Mouse (Mus musculus) forebrain, embryonic 11.5 days (tissue): ENCODE data around the gene Gm45140. TPM values are rescaled to one million over a fixed set of nuclear protein-coding genes. Genes with fewer than 3 reads are reported as not detected.
"Not testable (repeated sequence)": the region's sequence is repeated elsewhere in the genome, so short reads cannot be mapped to it uniquely, and the experiment has no call there.

Source experiments
- ATAC-seq: fragments of 200-750 bp; cut with Nextera tagmentation; replicated peaks from 2 replicates; pipeline ENCODE4 v1.8.0; 2017; ENCODE audit warnings: moderate TSS enrichment; ENCODE audit not compliant: low FRiP score
- DNase-seq: peaks from one replicate; pipeline ENCODE4 v3.0.0-alpha.2; 2017; ENCODE audit warnings: low spot score
- H3K27ac ChIP-seq: fragments of 300-500 bp; sonication (generic); 2 replicates; pipeline ENCODE4 v1.5.1; 2014; ENCODE audit warnings: low read depth, low read length
- H3K27me3 ChIP-seq: fragments of 300-500 bp; sonication (generic); 2 replicates; pipeline ENCODE4 v1.6.1; 2014; ENCODE audit warnings: mild to moderate bottlenecking, low read length, mixed read lengths; ENCODE audit not compliant: control insufficient read depth, insufficient read depth
- H3K36me3 ChIP-seq: fragments of 300-500 bp; sonication (generic); 2 replicates; pipeline ENCODE4 v1.6.1; 2014; ENCODE audit warnings: mild to moderate bottlenecking, low read length, moderate library complexity, mixed read lengths; ENCODE audit not compliant: control insufficient read depth, insufficient read depth
- H3K4me1 ChIP-seq: fragments of 300-500 bp; sonication (generic); replicated peaks from 2 replicates; pipeline ENCODE4 v1.6.1; 2014; ENCODE audit warnings: low read length, mixed read lengths; ENCODE audit not compliant: control insufficient read depth, insufficient read depth
- H3K4me2 ChIP-seq: fragments of 300-500 bp; sonication (generic); 2 replicates; pipeline ENCODE4 v1.6.1; 2014; ENCODE audit warnings: low read depth, mild to moderate bottlenecking, low read length, moderate library complexity, mixed read lengths; ENCODE audit not compliant: severe bottlenecking
- H3K4me3 ChIP-seq: fragments of 300-500 bp; sonication (generic); 2 replicates; pipeline ENCODE4 v1.5.1; 2014; ENCODE audit warnings: low read depth, low read length
- H3K9ac ChIP-seq: fragments of 300-500 bp; sonication (generic); 2 replicates; pipeline ENCODE4 v1.6.1; 2014; ENCODE audit warnings: low read length
- H3K9me3 ChIP-seq: fragments of 300-500 bp; sonication (generic); 2 replicates; pipeline ENCODE4 v1.6.1; 2016; ENCODE audit warnings: low read length, mixed read lengths; ENCODE audit not compliant: control insufficient read depth
- WGBS: fragments of 180-500 bp; shearing (Covaris S2); extraction: QIAGEN DNeasy Blood & Tissue Kit; methylation state at CpG from one replicate; pipeline ENCODE4 v1.1.7; 2014; 5-methylcytosine and 5-hydroxymethylcytosine counted together
- polyA plus RNA-seq: library from polyadenylated mRNA; unstranded; fragments of >200 nt; fragmentation: Nextera tagmentation; extraction: Ambion mirVana; gene quantifications from 2 replicates; pipeline ENCODE4 v1.2.1, GENCODE M21; 2014

Gene Gm45140
- polyA plus RNA-seq, 1 experiment from 2014 or later, result 5.0 TPM

- not testable (repeated sequence) for ATAC-seq, H3K9me3 ChIP-seq, H3K9ac ChIP-seq, H3K27ac ChIP-seq, H3K27me3 ChIP-seq, H3K4me2 ChIP-seq, H3K4me1 ChIP-seq, H3K36me3 ChIP-seq, H3K4me3 ChIP-seq
- 97% methylated on average over 2 of the region's 2 CpGs for WGBS
- DNase-seq, result peak; percentile 27
Observed at GRCm38 (mm10) chr6:87764296-87764695, 71.3 kb downstream of the Gm45140 start.

DNA sequence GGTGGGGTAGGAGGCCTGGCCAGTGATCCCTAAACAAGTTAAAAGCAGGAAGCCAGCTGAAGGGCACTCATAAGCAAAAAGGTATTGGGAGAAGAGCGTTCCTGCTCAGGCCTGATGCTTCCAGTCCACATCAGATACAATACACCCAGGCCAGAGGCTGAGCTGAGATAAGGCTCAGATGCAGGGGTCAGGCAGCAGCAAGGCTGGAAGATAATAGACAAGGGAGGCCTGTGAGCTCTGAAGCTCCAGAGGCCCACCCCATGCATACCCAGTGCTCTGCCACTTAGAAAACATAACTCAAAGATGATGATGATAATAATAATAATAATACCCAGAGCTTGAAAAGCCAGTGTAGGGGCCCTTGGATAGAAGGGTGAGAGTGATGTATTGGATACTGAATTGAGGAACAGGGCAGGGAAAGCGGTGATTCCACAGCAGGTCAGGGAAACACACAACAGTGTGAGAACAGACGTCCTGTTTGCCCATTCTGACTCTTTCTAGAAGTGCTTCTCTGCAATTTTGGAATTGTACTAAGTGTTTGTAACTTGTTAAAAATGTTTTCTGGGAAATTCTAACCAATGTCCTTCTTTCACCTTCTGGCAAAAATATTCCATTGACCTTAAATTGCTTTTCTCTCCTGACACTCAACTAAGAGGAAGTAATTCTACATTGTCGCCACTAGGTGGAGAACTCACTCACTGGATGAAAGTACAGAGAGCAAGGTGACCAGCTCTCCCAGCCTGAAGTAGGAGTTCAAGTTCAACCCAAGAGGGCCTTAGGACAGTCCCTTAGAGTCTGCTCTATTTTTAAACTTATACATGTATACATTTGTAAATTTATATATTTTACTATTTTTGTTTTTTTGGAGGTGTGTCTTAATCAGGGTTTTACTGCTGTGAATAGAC, 72.0 kb downstream of the Gm45140 start:
- H3K27ac ChIP-seq, result no peak overlapping the region
- H3K27me3 ChIP-seq, result no peaks in the 10 kb centered on the region
- H3K4me2 ChIP-seq, result no peak overlapping the region
- H3K9me3 ChIP-seq, result no peaks in the 10 kb centered on the region
- H3K4me3 ChIP-seq, result no peak overlapping the region
- no peaks in the 10 kb centered on the region for H3K4me1 ChIP-seq
- DNase-seq, result peak; percentile 46
- no peak for ATAC-seq
- H3K36me3 ChIP-seq, result no peaks in the 10 kb centered on the region
- 67% methylated on average over 4 of the region's 4 CpGs for WGBS
- no peak overlapping the region for H3K9ac ChIP-seq

- DNase-seq (peak; percentile 30), ATAC-seq (no peak)
- H3K9me3 ChIP-seq, result no peaks in the 10 kb centered on the region
- 88% methylated on average over 5 of the region's 5 CpGs for WGBS
- H3K4me1 ChIP-seq, result no peaks in the 10 kb centered on the region
- no peak overlapping the region for H3K4me3 ChIP-seq
- H3K4me2 ChIP-seq, result no peak overlapping the region
- H3K27me3 ChIP-seq, result no peaks in the 10 kb centered on the region
- no peak overlapping the region for H3K9ac ChIP-seq
- no peak overlapping the region for H3K27ac ChIP-seq
- no peaks in the 10 kb centered on the region for H3K36me3 ChIP-seq
Observed at GRCm38 (mm10) chr6:87762161-87762560, 73.4 kb downstream of the Gm45140 start.

- Histone ChIP-seq H3K27ac (no peak overlapping the region), H3K4me1 (no peaks in the 10 kb centered on the region), H3K36me3 (no peaks in the 10 kb centered on the region), H3K27me3 (no peaks in the 10 kb centered on the region), H3K4me2 (no peak overlapping the region), H3K4me3 (no peak overlapping the region), H3K9me3 (no peaks in the 10 kb centered on the region), H3K9ac (no peak overlapping the region)
- DNase-seq (peak; percentile 36), ATAC-seq (no peak)
- WGBS, result 84% methylated on average over 3 of the region's 3 CpGs
Observed at GRCm38 (mm10) chr6:87759850-87760249, 75.7 kb downstream of the Gm45140 start.

DNA sequence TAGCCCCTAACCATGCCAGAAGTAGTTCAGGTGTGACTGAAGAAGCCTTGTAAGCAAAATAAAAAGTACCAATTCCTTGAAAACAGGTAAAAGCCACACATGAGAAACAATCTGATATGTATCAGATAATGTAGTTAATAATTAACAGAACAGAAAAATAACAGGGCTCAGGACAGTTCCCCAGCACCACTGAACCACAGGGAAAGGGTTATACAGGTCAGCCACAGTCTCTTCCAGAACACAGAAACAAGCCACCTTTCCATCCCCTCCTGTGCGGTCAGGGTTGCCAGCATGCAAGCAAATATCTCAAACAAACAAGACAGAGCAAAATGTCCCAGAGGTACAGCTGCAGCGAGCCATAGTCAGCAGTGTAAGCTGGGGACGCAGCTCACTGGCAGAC, 76.2 kb downstream of the Gm45140 start:
- no peak overlapping the region for H3K27ac ChIP-seq
- H3K9ac ChIP-seq, result no peak overlapping the region
- H3K27me3 ChIP-seq, result no peaks in the 10 kb centered on the region
- WGBS, result 85% methylated on average over 3 of the region's 3 CpGs
- no peak overlapping the region for H3K4me3 ChIP-seq
- H3K9me3 ChIP-seq, result no peaks in the 10 kb centered on the region
- H3K4me2 ChIP-seq, result no peak overlapping the region
- peak; percentile 43 for DNase-seq
- no peaks in the 10 kb centered on the region for H3K36me3 ChIP-seq
- ATAC-seq, result no peak
- H3K4me1 ChIP-seq, result no peaks in the 10 kb centered on the region

DNA sequence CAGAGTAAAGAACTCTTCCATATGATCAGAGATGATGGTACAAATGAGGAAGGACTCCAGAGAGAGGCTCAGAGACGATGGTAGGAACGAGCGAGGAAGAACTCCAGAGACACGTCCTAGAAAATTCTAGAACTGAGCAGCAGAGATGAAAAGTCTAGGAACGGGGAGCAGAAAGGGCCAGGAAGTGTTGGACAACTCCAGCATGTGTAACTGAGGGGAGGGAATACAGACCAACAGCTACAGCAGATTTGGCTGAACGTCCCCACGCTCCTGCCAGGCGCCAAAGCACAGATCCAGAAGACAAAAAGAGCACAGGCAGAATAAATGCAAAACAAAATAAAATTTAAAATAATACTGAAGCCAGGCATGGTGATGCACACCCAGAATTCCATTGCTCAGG, 78.7 kb downstream of the Gm45140 start:
- ATAC-seq, result no peak

GRCm38 (mm10) chr6:87755196-87755595, 80.4 kb downstream of the Gm45140 start:
- Histone ChIP-seq H3K4me3 (no peak overlapping the region), H3K4me2 (no peak overlapping the region), H3K4me1 (no peaks in the 10 kb centered on the region), H3K27ac (no peak overlapping the region), H3K9ac (no peak overlapping the region), H3K27me3 (no peaks in the 10 kb centered on the region), H3K36me3 (no peaks in the 10 kb centered on the region), H3K9me3 (no peaks in the 10 kb centered on the region)
- peak; percentile 33 for DNase-seq
- 94% methylated on average over 4 of the region's 4 CpGs for WGBS
- no peak for ATAC-seq

More for the DNA sequence above, 78.7 kb downstream of the Gm45140 start:
- Histone ChIP-seq H3K36me3 (no peaks in the 10 kb centered on the region), H3K4me1 (no peaks in the 10 kb centered on the region), H3K9me3 (no peaks in the 10 kb centered on the region), H3K27ac (no peak overlapping the region), H3K4me2 (no peak overlapping the region), H3K4me3 (no peak overlapping the region), H3K9ac (no peak overlapping the region), H3K27me3 (no peaks in the 10 kb centered on the region)
- 91% methylated on average over 8 of the region's 8 CpGs for WGBS
- peak; percentile 36 for DNase-seq

GRCm38 (mm10) chr6:87751574-87751973, 84.0 kb downstream of the Gm45140 start:
- H3K4me3 ChIP-seq, result no peak overlapping the region
- DNase-seq, result no peak
- H3K27ac ChIP-seq, result no peak overlapping the region
- no peaks in the 10 kb centered on the region for H3K36me3 ChIP-seq
- 82% methylated on average over 6 of the region's 6 CpGs for WGBS
- H3K4me2 ChIP-seq, result no peak overlapping the region
- no peak for ATAC-seq
- H3K4me1 ChIP-seq, result no peaks in the 10 kb centered on the region
- no peak overlapping the region for H3K9ac ChIP-seq
- no peaks in the 10 kb centered on the region for H3K9me3 ChIP-seq
- H3K27me3 ChIP-seq, result no peaks in the 10 kb centered on the region
